Mouse (Mus musculus) gastrocnemius, adult 18-20 months (tissue): ENCODE measurements around the gene Mymx. TPM values are rescaled to one million over a fixed set of nuclear protein-coding genes. Genes with fewer than 3 reads are reported as not detected.

ENCODE experiments used
- DNase-seq: peaks from one replicate; pipeline ENCODE4 v3.0.0; 2021; ENCODE audit warnings: low spot score
- total RNA-seq, 2 experiments: library from RNA; stranded (reverse); gene quantifications; 2 replicates each; pipeline ENCODE4 v1.2.3; 2021

The Mymx gene
- total RNA-seq, 2 experiments from 2014 or later: not detected

DNA sequence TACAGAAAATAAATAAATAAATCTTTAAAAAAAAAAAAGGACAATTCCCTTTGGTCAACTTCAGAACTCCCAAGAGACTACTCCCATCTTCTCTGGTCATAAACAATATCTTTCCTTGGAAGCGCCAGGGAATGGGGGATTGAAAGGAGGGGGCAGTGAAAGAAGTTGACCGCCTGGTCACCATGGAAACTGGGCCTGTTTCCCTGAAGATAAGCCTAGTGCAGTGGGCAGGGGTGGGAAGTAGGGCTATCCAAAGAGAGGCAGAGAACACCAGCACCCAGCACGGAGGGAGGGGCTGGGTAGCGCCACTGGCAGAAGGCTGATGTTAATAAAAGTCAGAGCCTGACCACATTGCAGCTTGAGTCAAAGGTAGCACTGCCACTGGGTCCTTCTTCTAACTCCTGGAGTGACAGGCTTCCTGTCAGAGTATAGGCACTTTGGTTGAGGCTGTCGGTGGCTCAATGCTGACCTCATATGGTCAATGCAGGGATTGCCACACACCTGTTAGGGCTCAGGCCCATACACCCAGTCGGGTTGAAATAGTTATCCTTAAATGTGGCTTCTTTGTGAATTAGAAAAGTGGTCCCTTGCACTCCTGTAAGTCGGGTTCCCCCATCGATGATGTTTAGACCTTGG, 50.0 kb downstream of the Mymx start:
- peak; percentile 82 for DNase-seq

DNA sequence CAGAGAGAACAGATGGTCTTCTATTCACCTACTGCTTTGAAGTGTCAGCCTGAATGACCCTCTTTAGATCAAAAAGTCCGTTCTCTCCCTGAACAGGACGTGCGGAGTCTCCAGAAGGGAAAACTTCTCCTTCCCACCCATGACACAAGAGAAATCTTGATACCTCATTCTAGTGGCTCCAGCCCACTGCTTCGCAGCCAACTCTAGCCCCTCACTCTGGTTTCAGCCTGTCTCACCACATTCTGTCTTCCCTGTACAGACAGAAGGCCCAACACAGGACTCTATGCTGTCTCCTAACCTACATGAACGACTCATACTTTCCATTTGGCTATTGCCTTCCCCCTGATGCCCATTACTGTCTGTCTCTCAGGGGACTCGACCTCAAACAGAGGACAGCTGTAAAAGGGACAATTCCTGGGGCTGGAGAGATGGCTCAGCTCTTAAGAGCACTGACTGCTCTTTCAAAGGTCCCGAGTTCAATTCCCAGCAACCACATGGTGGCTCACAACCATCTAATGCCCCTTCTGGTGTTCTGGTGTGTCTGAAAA, 50.6 kb downstream of the Mymx start:
- no peak for DNase-seq

Other genes starting within 250 kb of the Mymx start
- 10 to 100 TPM; 37.2 to 38.9 TPM for gene Cdc5l, start 168.4 kb downstream of the Mymx start, total RNA-seq
- not detected for gene Spats1, start 126.7 kb downstream of the Mymx start, total RNA-seq
- 10 to 100 TPM; 12.8 to 14.1 TPM for gene Aars2, start 95.3 kb downstream of the Mymx start, total RNA-seq
- not detected for gene Tcte1, start 78.7 kb downstream of the Mymx start, total RNA-seq
- not detected for gene Tmem151b, start 52.4 kb downstream of the Mymx start, total RNA-seq
- under 1 TPM; 0.30 to 0.47 TPM for gene Nfkbie, start 46.4 kb downstream of the Mymx start, total RNA-seq
- 10 to 100 TPM; 16.2 to 17.7 TPM for gene Slc35b2, start 38.2 kb downstream of the Mymx start, total RNA-seq
- 1,000 to 10,000 TPM; 1,074 to 1,224 TPM for gene Hsp90ab1, start 28.8 kb downstream of the Mymx start, total RNA-seq
- 10 to 100 TPM; 31.9 to 32.4 TPM for gene Slc29a1, start 2.5 kb downstream of the Mymx start, total RNA-seq
- under 1 TPM; 0.21 to 0.66 TPM for gene Capn11, start 57.2 kb upstream of the Mymx start, total RNA-seq
- 100 to 1,000 TPM; 119 to 165 TPM for gene Mrpl14, start 84.2 kb upstream of the Mymx start, total RNA-seq
- gene Tmem63b, start 84.8 kb upstream of the Mymx start, total RNA-seq: 10 to 100 TPM; 65.0 to 70.8 TPM
- gene 1600014C23Rik, start 131.7 kb upstream of the Mymx start, total RNA-seq: not detected